In genomic region chr8:86918093-86918492, GRCm38 (mm10) we compare ENCODE assay signal across 32 mouse cellular contexts.
"Had no signal": no experiment of that assay in that cellular context is flagged by ENCODE, and none has a peak within 500 bp of the region (broad histone marks: within the 10 kb centered on the region; RNA-seq: fewer than 3 reads in every experiment).

No protein-coding gene starts in this region.

- H3K4me1 ChIP-seq: hindbrain, embryonic 12.5 days; kidney, embryonic 15.5 days had no signal

- H3K36me3 ChIP-seq: heart, embryonic 10.5 days; heart, embryonic 12.5 days; heart, embryonic 13.5 days; heart, embryonic 15.5 days; hindbrain, embryonic 10.5 days; hindbrain, embryonic 12.5 days; hindbrain, embryonic 13.5 days; hindbrain, embryonic 15.5 days; intestine, embryonic 15.5 days; kidney, embryonic 15.5 days had no signal

- H3K27ac ChIP-seq: heart, embryonic 10.5 days; heart, embryonic 13.5 days; heart, embryonic 15.5 days; hindbrain, embryonic 10.5 days; hindbrain, embryonic 12.5 days; hindbrain, embryonic 13.5 days; hindbrain, embryonic 14.5 days; hindbrain, embryonic 15.5 days; hindbrain, postnatal 0 days; intestine, embryonic 15.5 days; kidney, embryonic 15.5 days; kidney, postnatal 0 days; layer of hippocampus, adult 2 months had no signal

- H3K9me3 ChIP-seq: heart, embryonic 10.5 days; heart, embryonic 12.5 days; heart, embryonic 13.5 days; heart, embryonic 15.5 days; hindbrain, embryonic 10.5 days; hindbrain, embryonic 12.5 days; hindbrain, embryonic 13.5 days; hindbrain, embryonic 15.5 days; intestine, embryonic 15.5 days; kidney, embryonic 15.5 days had no signal

- H3K9ac ChIP-seq: heart, embryonic 12.5 days; heart, embryonic 13.5 days; heart, embryonic 15.5 days; hindbrain, embryonic 12.5 days; hindbrain, embryonic 13.5 days; hindbrain, embryonic 14.5 days; hindbrain, embryonic 15.5 days; intestine, embryonic 15.5 days; kidney, embryonic 15.5 days had no signal

- H3K4me2 ChIP-seq: heart, embryonic 11.5 days; heart, embryonic 12.5 days; heart, embryonic 13.5 days; heart, embryonic 15.5 days; hindbrain, embryonic 12.5 days; hindbrain, embryonic 13.5 days; hindbrain, embryonic 14.5 days; hindbrain, embryonic 15.5 days; intestine, embryonic 15.5 days; kidney, embryonic 15.5 days had no signal

- DNase-seq: heart, postnatal 10 days; heart, postnatal 14 days; heart, postnatal 36 days; heart, postnatal 4 days; kidney, adult 11 months; kidney, adult 18-20 months; kidney, adult 2 months; kidney, adult 8-10 months; kidney, adult 9 months; kidney, postnatal 10 days; kidney, postnatal 14 days; kidney, postnatal 36 days; kidney, postnatal 4 days; layer of hippocampus, adult 9-11 months; layer of hippocampus, postnatal 36 days had no signal

- H3K4me3 ChIP-seq: heart, embryonic 10.5 days; heart, embryonic 12.5 days; heart, embryonic 13.5 days; heart, embryonic 15.5 days; hindbrain, embryonic 10.5 days; hindbrain, embryonic 12.5 days; hindbrain, embryonic 13.5 days; hindbrain, embryonic 15.5 days; intestine, embryonic 15.5 days; kidney, embryonic 15.5 days; layer of hippocampus, adult 2 months had no signal

- ATAC-seq: hindbrain, embryonic 16.5 days; hindbrain, postnatal 0 days; inflammation-experienced regulatory T-cells, adult 6 months had no signal

- H3K27me3 ChIP-seq: heart, embryonic 12.5 days; heart, embryonic 13.5 days; heart, embryonic 15.5 days; hindbrain, embryonic 12.5 days; hindbrain, embryonic 13.5 days; hindbrain, embryonic 15.5 days; kidney, embryonic 15.5 days had no signal
